Mouse (Mus musculus) gastrocnemius, postnatal 14 days (tissue): Measurements from ENCODE around the gene Swt1. TPM values are rescaled to one million over a fixed set of nuclear protein-coding genes. Genes with fewer than 3 reads are reported as not detected.

Experiments
- DNase-seq: peaks from one replicate; pipeline ENCODE4 v3.0.0; 2021; ENCODE audit warnings: mixed read lengths
- intact Hi-C: fragments of 180-260 bp; cut with DNase I; formaldehyde crosslinking; loops from one replicate; pipeline ENCODE4 v1.15.1; 2025; ENCODE audit warnings: low total_unique reads
- microRNA-seq, 2 experiments: library from miRNA; unstranded; fragments of <30 nt; microRNA quantifications; one replicate each; pipeline ENCODE4 v1.2.0; 2021
- total RNA-seq, 2 experiments: library from RNA; stranded (reverse); gene quantifications; 2 replicates each; pipeline ENCODE4 v1.2.3; 2021

The Swt1 gene
- total RNA-seq, 2 experiments from 2014 or later = 4.6 to 8.1 TPM

DNA sequence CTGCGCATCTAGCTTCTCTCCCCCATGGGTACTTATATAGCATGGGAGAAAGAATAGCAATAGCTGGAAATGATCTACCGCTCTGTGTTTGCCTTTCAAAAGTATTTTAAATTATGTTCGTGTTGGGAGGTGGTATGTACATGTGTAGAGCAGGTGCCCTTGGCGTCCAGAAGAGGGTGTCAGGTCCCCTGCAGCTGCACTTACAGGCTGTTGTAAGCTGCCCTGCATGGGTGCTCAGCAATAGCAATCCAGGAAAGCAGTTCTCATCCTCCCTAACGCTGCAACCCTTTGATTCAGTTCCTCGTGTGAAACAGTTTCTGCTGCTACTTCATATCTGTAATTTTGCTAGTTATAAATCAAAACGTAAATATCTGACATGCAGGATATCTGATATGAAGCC, 98.7 kb downstream of the Swt1 start:
- DNase-seq = no peak
- intact Hi-C loops = no loop called here

DNA sequence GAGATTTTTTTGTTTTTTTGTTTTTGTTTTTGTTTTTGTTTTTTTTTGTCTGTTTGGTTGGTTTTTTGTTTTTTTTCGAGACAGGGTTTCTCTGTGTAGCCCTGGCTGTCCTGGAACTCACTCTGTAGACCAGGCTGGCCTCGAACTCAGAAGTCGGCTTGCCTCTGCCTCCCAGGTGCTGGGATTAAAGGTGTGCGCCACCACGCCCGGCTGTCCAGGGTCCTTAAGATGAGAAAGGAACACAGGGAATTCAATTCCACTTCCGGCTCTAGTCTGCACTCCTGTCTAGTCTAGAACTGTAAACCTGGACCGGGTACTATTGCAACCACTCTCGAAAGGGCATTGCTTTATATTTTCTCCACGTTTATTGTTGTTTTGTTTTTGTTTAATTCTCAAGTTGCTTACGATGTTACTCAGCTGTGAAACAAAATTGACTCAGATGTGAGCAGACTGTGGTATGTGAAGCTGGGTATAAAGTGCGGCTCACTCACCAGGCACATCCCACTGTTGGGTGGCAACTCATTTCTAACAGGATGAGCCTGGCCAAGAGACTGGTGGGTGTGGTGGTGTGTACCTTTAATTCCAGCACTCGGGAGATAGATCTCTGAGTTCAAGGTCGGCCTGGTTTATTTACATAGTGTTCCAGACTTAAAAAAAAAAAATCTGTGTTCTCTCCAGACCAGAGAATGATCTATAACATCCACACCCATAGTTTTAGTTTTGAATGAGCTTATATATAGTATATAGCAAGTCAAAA, 99.7 kb downstream of the Swt1 start:
- no peak for DNase-seq
- intact Hi-C loops = no loop called here

DNA sequence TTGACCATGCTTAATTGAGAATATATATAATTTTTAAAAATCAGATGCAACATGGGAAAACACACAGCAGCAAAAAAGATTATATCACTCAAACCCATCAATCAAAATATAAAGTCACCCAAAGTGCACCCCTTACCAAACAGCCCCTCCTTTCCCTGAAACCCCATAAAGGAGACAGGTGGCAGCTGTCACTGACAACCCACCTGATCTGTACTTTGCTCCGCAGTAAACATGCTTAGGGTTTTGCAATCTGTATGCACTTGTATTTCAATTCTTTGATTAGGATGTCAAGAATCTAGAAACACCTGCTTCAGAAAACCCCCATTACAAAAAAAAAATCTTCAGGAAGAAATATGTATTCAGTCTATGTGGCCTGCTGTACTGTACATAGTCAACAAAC, 102.9 kb downstream of the Swt1 start:
- intact Hi-C loops = no loop called here

DNA sequence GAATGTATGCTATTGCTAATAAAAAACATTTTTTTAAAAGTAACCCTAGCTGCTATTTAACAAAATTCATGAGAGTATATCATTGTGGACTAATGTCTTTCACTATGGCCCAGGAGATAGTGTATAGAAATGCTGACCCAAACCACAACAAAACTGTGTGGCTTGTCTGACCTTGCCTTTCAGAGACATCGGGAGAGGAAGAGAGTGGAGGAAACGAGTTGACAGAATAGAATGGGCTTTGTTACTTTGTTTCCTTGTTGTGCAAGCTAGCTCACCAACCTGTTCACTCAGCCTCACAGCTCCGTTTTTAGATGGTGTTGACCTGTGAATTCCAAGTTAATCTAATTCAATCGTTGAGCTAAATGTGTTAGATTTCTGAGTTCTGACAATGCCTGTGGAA, 107.8 kb downstream of the Swt1 start:
- intact Hi-C loops = no loop called here
- no peak for DNase-seq

More for the DNA sequence above, 102.9 kb downstream of the Swt1 start:
- no peak for DNase-seq

DNA sequence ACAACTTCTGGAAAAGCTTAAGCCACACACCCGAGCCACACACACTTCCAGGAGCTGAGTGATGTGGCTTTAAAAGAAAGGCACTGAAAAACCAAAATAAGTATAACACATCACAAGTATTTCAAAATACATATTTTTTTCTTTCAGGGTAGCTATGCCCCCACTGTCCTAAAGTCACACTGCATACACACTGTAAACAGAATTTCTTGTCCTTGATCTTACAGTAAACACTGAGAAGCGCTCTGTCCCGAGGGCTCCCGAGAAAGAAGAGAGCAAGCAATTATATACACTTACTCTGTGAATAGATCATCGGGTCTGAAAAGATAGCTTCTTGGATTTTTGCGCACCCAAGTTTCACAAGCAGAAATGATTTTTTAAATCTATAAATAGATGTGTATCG, 109.0 kb downstream of the Swt1 start:
- intact Hi-C loops = no loop called here
- no peak for DNase-seq

Small RNA genes within 50 kb of the gene (microRNA-seq; reads per million reads assigned to microRNA genes)
- 0 reads per million in 2 experiments for gene Mir7682

Other genes with a start within 250 kb of the Swt1 start
- gene Gm47985, start 245.9 kb downstream of the Swt1 start, total RNA-seq = under 1 TPM in 1 of 2 experiments, not detected in 1; 0.23 TPM
- gene Gm8947, start 236.1 kb downstream of the Swt1 start, total RNA-seq = under 1 TPM in 1 of 2 experiments, not detected in 1; 0.20 TPM
- under 1 TPM in 1 of 2 experiments, not detected in 1; 0.27 TPM for gene Gm47995, start 230.0 kb downstream of the Swt1 start, total RNA-seq
- gene 3110040M04Rik, start 224.3 kb downstream of the Swt1 start, total RNA-seq = not detected
- not detected for gene Gm47996, start 218.3 kb downstream of the Swt1 start, total RNA-seq
- gene Ivns1abp, start 84.0 kb downstream of the Swt1 start, total RNA-seq = 100 to 1,000 TPM; 109 TPM
- gene Trmt1l, start 87 bp upstream of the Swt1 start, total RNA-seq = 10 to 100 TPM; 12.0 to 12.3 TPM
- gene Rnf2, start 72.5 kb upstream of the Swt1 start, total RNA-seq = 10 to 100 TPM; 17.9 to 19.7 TPM
- 10 to 100 TPM; 25.0 to 29.4 TPM for gene Fam129a, start 142.7 kb upstream of the Swt1 start, total RNA-seq